Mouse (Mus musculus) hindbrain, embryonic 13.5 days (tissue): Measurements from ENCODE around the gene Thbs1. TPM values are rescaled to one million over a fixed set of nuclear protein-coding genes. Genes with fewer than 3 reads are reported as not detected.

Experiments
- ATAC-seq: fragments of 200-750 bp; cut with Nextera tagmentation; 2 replicates; pipeline ENCODE4 v1.8.0; 2017; ENCODE audit warnings: moderate TSS enrichment; ENCODE audit not compliant: low FRiP score
- H3K27ac ChIP-seq: fragments of 300-500 bp; sonication (generic); 2 replicates; pipeline ENCODE4 v1.5.1; 2015; ENCODE audit warnings: inconsistent platforms, mild to moderate bottlenecking, moderate library complexity
- H3K27me3 ChIP-seq: fragments of 300-500 bp; sonication (generic); 2 replicates; pipeline ENCODE4 v1.6.1; 2015; ENCODE audit warnings: mild to moderate bottlenecking, inconsistent platforms
- H3K36me3 ChIP-seq: fragments of 300-500 bp; sonication (generic); 2 replicates; pipeline ENCODE4 v1.6.1; 2015; ENCODE audit warnings: mild to moderate bottlenecking, inconsistent platforms
- H3K4me1 ChIP-seq: fragments of 300-500 bp; sonication (generic); replicated peaks from 2 replicates; pipeline ENCODE4 v1.6.1; 2015; ENCODE audit warnings: inconsistent platforms
- H3K4me2 ChIP-seq: fragments of 300-500 bp; sonication (generic); 2 replicates; pipeline ENCODE4 v1.6.1; 2015; ENCODE audit warnings: inconsistent platforms, mild to moderate bottlenecking, moderate library complexity
- H3K4me3 ChIP-seq: fragments of 300-500 bp; sonication (generic); 2 replicates; pipeline ENCODE4 v1.5.1; 2015; ENCODE audit warnings: mild to moderate bottlenecking, inconsistent platforms
- H3K9ac ChIP-seq: fragments of 300-500 bp; sonication (generic); 2 replicates; pipeline ENCODE4 v1.6.1; 2015; ENCODE audit warnings: mild to moderate bottlenecking, inconsistent platforms
- H3K9me3 ChIP-seq: fragments of 300-500 bp; sonication (generic); 2 replicates; pipeline ENCODE4 v1.6.1; 2016; ENCODE audit warnings: inconsistent platforms
- WGBS: fragments of 180-500 bp; shearing (Covaris S2); methylation state at CpG from one replicate; pipeline ENCODE4 v1.1.7; 2015; 5-methylcytosine and 5-hydroxymethylcytosine counted together
- polyA plus RNA-seq: library from polyadenylated mRNA; unstranded; fragments of >200 nt; fragmentation: Nextera tagmentation; extraction: Ambion mirVana; gene quantifications from 2 replicates; pipeline ENCODE4 v1.2.1, GENCODE M21; 2015

Gene Thbs1
- polyA plus RNA-seq, 1 experiment from 2014 or later: 8.1 TPM

- WGBS: 65% methylated on average over 2 of the region's 2 CpGs
- no peaks in the 10 kb centered on the region for H3K27me3 ChIP-seq
- H3K36me3 ChIP-seq: no peaks in the 10 kb centered on the region
- H3K4me1 ChIP-seq: peaks cover 7% of the 10 kb centered on the region
- H3K9me3 ChIP-seq: no peaks in the 10 kb centered on the region
- no peak overlapping the region for H3K9ac ChIP-seq
- H3K4me2 ChIP-seq: no peak overlapping the region
- H3K27ac ChIP-seq: no peak overlapping the region
- H3K4me3 ChIP-seq: no peak overlapping the region
- no peak for ATAC-seq
Observed at GRCm38 (mm10) chr2:118160991-118161390, 49.3 kb downstream of the Thbs1 start.

- Histone ChIP-seq H3K27ac (no peak overlapping the region), H3K9me3 (no peaks in the 10 kb centered on the region), H3K36me3 (no peaks in the 10 kb centered on the region), H3K4me3 (no peak overlapping the region), H3K4me1 (peaks cover 7% of the 10 kb centered on the region), H3K4me2 (no peak overlapping the region), H3K9ac (no peak overlapping the region), H3K27me3 (no peaks in the 10 kb centered on the region)
- 53% methylated on average over 5 of the region's 5 CpGs for WGBS
- ATAC-seq: no peak
Observed at GRCm38 (mm10) chr2:118162486-118162885, 50.8 kb downstream of the Thbs1 start.

GRCm38 (mm10) chr2:118164137-118164536 is 52.5 kb downstream of the Thbs1 start:
- H3K36me3 ChIP-seq: no peaks in the 10 kb centered on the region
- H3K4me3 ChIP-seq: no peak overlapping the region
- ATAC-seq: no peak
- no peak overlapping the region for H3K4me2 ChIP-seq
- no peak overlapping the region for H3K27ac ChIP-seq
- WGBS: 86% methylated on average over 6 of the region's 6 CpGs
- no peaks in the 10 kb centered on the region for H3K9me3 ChIP-seq
- H3K4me1 ChIP-seq: peaks cover 10% of the 10 kb centered on the region
- no peaks in the 10 kb centered on the region for H3K27me3 ChIP-seq
- no peak overlapping the region for H3K9ac ChIP-seq

- Histone ChIP-seq H3K9ac (no peak overlapping the region), H3K4me3 (no peak overlapping the region), H3K4me2 (no peak overlapping the region), H3K27ac (no peak overlapping the region), H3K9me3 (peaks cover 3% of the 10 kb centered on the region; the same call in 1 of the 2 replicates), H3K36me3 (no peaks in the 10 kb centered on the region), H3K27me3 (no peaks in the 10 kb centered on the region), H3K4me1 (peaks cover 3% of the 10 kb centered on the region; the same call in 1 of the 2 replicates)
- WGBS: 89% methylated on average over 2 of the region's 2 CpGs
- no peak for ATAC-seq
Observed at GRCm38 (mm10) chr2:118165691-118166090, 54.0 kb downstream of the Thbs1 start.

GRCm38 (mm10) chr2:118167731-118168130 is 56.1 kb downstream of the Thbs1 start:
- peaks cover 3% of the 10 kb centered on the region; the same call in 1 of the 2 replicates for H3K4me1 ChIP-seq
- no peaks in the 10 kb centered on the region for H3K36me3 ChIP-seq
- H3K27me3 ChIP-seq: no peaks in the 10 kb centered on the region
- peak; percentile 61; the same call in 1 of the 2 replicates for ATAC-seq
- H3K4me3 ChIP-seq: no peak overlapping the region
- 56% methylated on average over 4 of the region's 4 CpGs for WGBS
- no peak overlapping the region for H3K27ac ChIP-seq
- no peak overlapping the region for H3K9ac ChIP-seq
- peaks cover 3% of the 10 kb centered on the region; the same call in 1 of the 2 replicates for H3K9me3 ChIP-seq
- H3K4me2 ChIP-seq: no peak overlapping the region

- WGBS: 82% methylated on average over 1 of the region's 1 CpGs
Observed at GRCm38 (mm10) chr2:118168225-118168624, 56.5 kb downstream of the Thbs1 start.

GRCm38 (mm10) chr2:118174558-118175383 is 63.1 kb downstream of the Thbs1 start:
- no peaks in the 10 kb centered on the region for H3K27me3 ChIP-seq
- WGBS: 83% methylated on average over 10 of the region's 10 CpGs
- peaks cover 3% of the 10 kb centered on the region; the same call in 1 of the 2 replicates for H3K9me3 ChIP-seq
- no peak overlapping the region for H3K4me2 ChIP-seq
- H3K4me3 ChIP-seq: no peak overlapping the region
- no peak overlapping the region for H3K27ac ChIP-seq
- H3K4me1 ChIP-seq: no peaks in the 10 kb centered on the region
- no peaks in the 10 kb centered on the region for H3K36me3 ChIP-seq
- no peak for ATAC-seq
- no peak overlapping the region for H3K9ac ChIP-seq

More at GRCm38 (mm10) chr2:118168225-118168624, 56.5 kb downstream of the Thbs1 start:
- no peak overlapping the region for H3K4me2 ChIP-seq
- no peak overlapping the region for H3K27ac ChIP-seq
- H3K36me3 ChIP-seq: no peaks in the 10 kb centered on the region
- peaks cover 3% of the 10 kb centered on the region; the same call in 1 of the 2 replicates for H3K4me1 ChIP-seq
- H3K4me3 ChIP-seq: no peak overlapping the region
- ATAC-seq: no peak
- no peak overlapping the region for H3K9ac ChIP-seq
- peaks cover 3% of the 10 kb centered on the region; the same call in 1 of the 2 replicates for H3K9me3 ChIP-seq
- no peaks in the 10 kb centered on the region for H3K27me3 ChIP-seq

Other genes starting within 250 kb of the Thbs1 start
- gene Fsip1, start 145.1 kb downstream of the Thbs1 start, polyA plus RNA-seq: 2.5 and 3.2 TPM in 2 replicates